Mouse (Mus musculus): ENCODE data around the gene Rapgef1.

GRCm38 (mm10) chr2:29628763-29629181 lies 9.3 kb downstream of the Rapgef1 start:
- no peak for TF ChIP-seq CTCF (IDR thresholded peaks at IDR 0.05; ENCODE audit: low read depth, low read length)
- no peak for TF ChIP-seq GATA1 (IDR thresholded peaks at IDR 0.05; ENCODE audit: borderline replicate concordance, low read length)
- TF ChIP-seq POLR2AphosphoS5 (IDR thresholded peaks at IDR 0.05; ENCODE audit: insufficient replicate concordance, low read depth, low read length): no peak
- no peak for TF ChIP-seq TAL1 (conservative IDR thresholded peaks at IDR 0.05; ENCODE audit: low read depth, low read length)
- TF ChIP-seq GATA2 (IDR thresholded peaks at IDR 0.05; ENCODE audit: borderline replicate concordance, low read depth, low read length): no peak

Measured in G1E (cell line).